Mouse (Mus musculus): ENCODE results near the gene Dok1. TPM values are rescaled to one million over a fixed set of nuclear protein-coding genes. Genes with fewer than 3 reads are reported as not detected.

Dok1 gene
- 7.7 and 8.2 TPM in 2 replicates for polyA plus RNA-seq (2012; rRNA removed)

GRCm38 (mm10) chr6:83033249-83034185 is at the start of gene Dok1, which contains the start of gene Loxl3:
Gene Dok1 (minus strand): TSS chr6:83033471.
Gene Loxl3 (plus strand): TSS chr6:83034173.

DNA sequence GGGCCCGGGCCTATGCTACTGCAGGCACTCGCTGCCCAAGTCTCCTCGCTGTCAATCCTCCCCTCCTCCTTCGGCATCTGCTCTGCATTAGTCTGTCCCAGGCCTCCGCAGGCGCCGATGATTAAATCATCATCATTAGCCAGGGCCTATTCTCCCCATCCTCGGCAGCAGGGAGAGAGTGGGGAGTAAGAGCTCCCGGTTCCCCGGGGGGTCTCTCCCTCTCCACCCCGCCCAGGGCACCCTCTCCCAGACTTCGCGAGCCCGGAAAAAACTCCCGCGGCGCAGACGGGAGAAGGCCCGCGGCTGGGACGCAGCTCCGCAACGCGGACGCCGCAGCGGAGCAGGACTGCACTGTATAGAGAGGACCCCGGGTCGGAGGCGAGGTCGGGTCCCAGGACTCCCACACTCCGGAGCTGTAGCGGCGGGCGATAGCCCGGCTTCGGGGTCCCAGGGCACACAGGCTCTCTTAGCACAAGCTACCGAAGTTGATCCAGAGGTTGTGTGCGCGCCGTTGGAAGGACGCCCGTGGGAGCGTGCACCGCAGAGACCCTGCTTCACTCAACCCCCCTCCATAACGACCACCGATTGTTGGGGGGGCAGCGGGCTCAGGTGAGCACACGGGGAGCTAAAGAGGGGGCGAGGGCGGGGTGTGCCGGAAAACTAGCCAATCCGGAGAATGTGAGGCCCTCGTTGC is 44.5 kb upstream of the Dok1 start, which contains the start of gene Pcgf1:
Gene Pcgf1, plus strand, starts transcription at position 240 of the 694 bp plus-strand sequence.

DNA sequence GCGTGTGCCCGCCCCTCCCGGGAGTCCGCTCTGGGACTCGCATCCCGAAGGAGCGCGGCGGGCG is 36.8 kb upstream of the Dok1 start, which contains the start of gene Tlx2:
Gene Tlx2, minus strand, starts transcription at position 47 of the 64 bp plus-strand sequence.

GRCm38 (mm10) chr6:83057790-83058189 is 24.5 kb upstream of the Dok1 start, which contains the start of gene Dqx1:
Gene Dqx1 (plus strand): TSS chr6:83057844.

DNA sequence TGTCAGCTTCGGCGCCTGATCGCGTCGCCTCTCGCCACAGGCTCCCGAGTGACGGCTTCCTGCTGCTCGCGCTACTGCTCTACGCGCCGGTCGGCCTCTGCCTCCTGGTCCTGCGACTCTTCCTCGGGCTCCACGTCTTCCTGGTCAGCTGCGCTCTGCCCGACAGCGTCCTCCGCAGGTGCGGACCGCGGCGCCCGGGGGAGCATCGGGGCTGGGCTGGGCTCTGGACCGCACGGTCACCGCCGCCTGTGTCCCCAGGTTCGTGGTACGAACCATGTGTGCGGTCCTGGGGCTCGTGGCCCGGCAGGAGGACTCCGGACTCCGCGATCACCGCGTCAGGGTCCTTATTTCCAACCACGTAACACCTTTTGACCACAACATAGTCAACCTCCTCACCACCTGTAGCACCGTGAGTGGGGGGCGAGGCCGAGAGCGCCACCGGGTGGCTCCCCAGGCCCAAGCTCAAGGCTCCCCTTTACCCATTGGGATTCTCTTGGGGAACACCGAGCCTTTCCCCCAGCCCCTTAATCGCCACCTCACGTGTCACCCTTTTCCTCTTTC is 21.7 kb upstream of the Dok1 start, which contains the start of gene Htra2:
Gene Htra2, minus strand, starts transcription at position 403 of the 561 bp plus-strand sequence.

DNA sequence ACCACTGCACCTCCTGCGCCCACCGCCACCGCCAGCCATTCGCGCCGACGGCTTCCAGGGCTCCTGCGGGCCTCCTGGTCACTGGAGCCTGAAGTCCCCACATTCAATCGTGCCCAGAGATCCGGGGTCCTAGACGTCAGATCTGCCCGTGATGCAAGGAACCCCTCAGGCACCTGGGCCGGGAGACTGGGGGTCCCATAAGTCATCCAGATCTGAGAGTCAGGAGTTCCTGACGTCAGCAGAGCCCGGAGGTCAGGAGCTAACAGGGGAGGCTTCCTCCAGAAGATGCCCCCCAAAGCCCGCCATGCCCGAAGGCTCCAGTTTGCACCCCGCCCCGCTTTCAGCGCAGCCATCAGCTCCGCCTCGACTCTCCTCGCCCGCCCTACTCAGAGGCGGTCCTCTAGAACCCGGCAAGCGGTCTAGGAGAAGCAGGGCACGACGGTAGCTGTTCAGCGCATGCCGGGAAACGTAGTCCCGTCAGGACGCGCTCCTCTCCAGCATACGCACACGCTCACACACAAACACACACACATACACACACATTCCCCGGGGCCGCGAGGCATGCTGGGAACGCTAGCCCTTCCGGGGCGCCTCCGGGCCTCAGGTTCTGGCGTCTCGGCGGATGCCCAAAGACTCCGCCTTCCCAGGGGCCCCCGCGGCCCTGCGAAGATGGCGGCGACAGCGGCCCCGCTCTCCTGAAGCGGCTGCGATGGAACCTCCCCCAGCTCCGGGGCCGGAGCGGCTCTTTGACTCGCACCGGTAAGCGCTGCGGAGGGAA is 21.0 kb upstream of the Dok1 start, which contains the start of gene Aup1:
Gene Aup1, plus strand, starts transcription at position 448 of the 778 bp plus-strand sequence.

Other genes starting within 250 kb of the Dok1 start
- 4.6 and 5.0 TPM in 2 replicates for gene Sema4f, start 93.7 kb downstream of the Dok1 start, polyA plus RNA-seq (2012; rRNA removed)
- 0.31 and 1.7 TPM in 2 replicates for gene M1ap, start 86.6 kb downstream of the Dok1 start, polyA plus RNA-seq (2012; rRNA removed)
- gene Loxl3, start 702 bp upstream of the Dok1 start, polyA plus RNA-seq (2012; rRNA removed): 10.1 and 15.8 TPM in 2 replicates
- gene Aup1, start 21.1 kb upstream of the Dok1 start, polyA plus RNA-seq (2012; rRNA removed): 209 and 289 TPM in 2 replicates
- gene Htra2, start 21.8 kb upstream of the Dok1 start, polyA plus RNA-seq (2012; rRNA removed): 70.4 and 80.9 TPM in 2 replicates
- 2.0 and 3.3 TPM in 2 replicates for gene Dqx1, start 24.4 kb upstream of the Dok1 start, polyA plus RNA-seq (2012; rRNA removed)
- gene Tlx2, start 36.8 kb upstream of the Dok1 start, polyA plus RNA-seq (2012; rRNA removed): 4.1 and 7.5 TPM in 2 replicates
- 42.4 and 49.1 TPM in 2 replicates for gene Pcgf1, start 44.4 kb upstream of the Dok1 start, polyA plus RNA-seq (2012; rRNA removed)
- 0.59 and 1.2 TPM in 2 replicates for gene Lbx2, start 52.9 kb upstream of the Dok1 start, polyA plus RNA-seq (2012; rRNA removed)
- gene Ccdc142, start 68.1 kb upstream of the Dok1 start, polyA plus RNA-seq (2012; rRNA removed): 4.1 and 5.1 TPM in 2 replicates
- 4.2 and 4.9 TPM in 2 replicates for gene Gm42688, start 68.1 kb upstream of the Dok1 start, polyA plus RNA-seq (2012; rRNA removed)
- gene Mrpl53, start 75.6 kb upstream of the Dok1 start, polyA plus RNA-seq (2012; rRNA removed): 111 and 115 TPM in 2 replicates
- gene Mogs, start 82.0 kb upstream of the Dok1 start, polyA plus RNA-seq (2012; rRNA removed): 47.3 and 47.7 TPM in 2 replicates
- gene Wbp1, start 88.1 kb upstream of the Dok1 start, polyA plus RNA-seq (2012; rRNA removed): 201 and 275 TPM in 2 replicates
- 37.2 and 53.1 TPM in 2 replicates for gene Ino80b, start 92.0 kb upstream of the Dok1 start, polyA plus RNA-seq (2012; rRNA removed)
- gene Rtkn, start 102.0 kb upstream of the Dok1 start, polyA plus RNA-seq (2012; rRNA removed): 72.3 and 77.8 TPM in 2 replicates
- 13.5 and 17.0 TPM in 2 replicates for gene Wdr54, start 122.9 kb upstream of the Dok1 start, polyA plus RNA-seq (2012; rRNA removed)
- gene 1700003E16Rik, start 122.9 kb upstream of the Dok1 start, polyA plus RNA-seq (2012; rRNA removed): 0.57 and 0.73 TPM in 2 replicates
- 142 and 229 TPM in 2 replicates for gene Dctn1, start 132.4 kb upstream of the Dok1 start, polyA plus RNA-seq (2012; rRNA removed)
- gene Slc4a5, start 186.4 kb upstream of the Dok1 start, polyA plus RNA-seq (2012; rRNA removed): 1.4 and 1.6 TPM in 2 replicates

All from central nervous system, embryonic 11.5 days (tissue).